Mouse (Mus musculus): Measurements from ENCODE around the gene Arhgef26. TPM values are rescaled to one million over a fixed set of nuclear protein-coding genes. Genes with fewer than 3 reads are reported as not detected.

Gene Arhgef26
- polyA plus RNA-seq, 1 experiment from 2014 or later: 10.9 TPM

GRCm38 (mm10) chr3:62395368-62395767 is 57.2 kb downstream of the Arhgef26 start:
- Histone ChIP-seq H3K9me3 (ENCODE audit: control insufficient read depth, low read depth, low read length) (no peaks in the 10 kb centered on the region), H3K4me3 (ENCODE audit: low read depth, low read length) (no peak overlapping the region), H3K36me3 (ENCODE audit: control insufficient read depth, insufficient read depth, low read length) (no peaks in the 10 kb centered on the region; the same call in 1 of the 2 replicates), H3K4me2 (replicated peaks; ENCODE audit: low read depth, low read length) (no peak overlapping the region), H3K4me1 (ENCODE audit: control insufficient read depth, insufficient read depth, low read length) (peaks cover 13% of the 10 kb centered on the region; the same call in 1 of the 2 replicates), H3K9ac (replicated peaks; ENCODE audit: low read depth, low read length) (no peak overlapping the region), H3K27me3 (ENCODE audit: control insufficient read depth, insufficient read depth, low read length) (no peaks in the 10 kb centered on the region), H3K27ac (ENCODE audit: low read length) (no peak overlapping the region)
- no peak for ATAC-seq (ENCODE audit: insufficient number of reproducible peaks, insufficient read depth, low FRiP score, low read depth)
- 72% methylated on average over 5 of the region's 5 CpGs for WGBS

GRCm38 (mm10) chr3:62396109-62396508 is 58.0 kb downstream of the Arhgef26 start:
- no peaks in the 10 kb centered on the region; the same call in 1 of the 2 replicates for H3K36me3 ChIP-seq (ENCODE audit: control insufficient read depth, insufficient read depth, low read length)
- WGBS: 58% methylated on average over 5 of the region's 5 CpGs
- H3K4me2 ChIP-seq (replicated peaks; ENCODE audit: low read depth, low read length): no peak overlapping the region
- H3K27me3 ChIP-seq (ENCODE audit: control insufficient read depth, insufficient read depth, low read length): no peaks in the 10 kb centered on the region
- H3K9me3 ChIP-seq (ENCODE audit: control insufficient read depth, low read depth, low read length): no peaks in the 10 kb centered on the region
- H3K27ac ChIP-seq (ENCODE audit: low read length): no peak overlapping the region
- H3K4me3 ChIP-seq (ENCODE audit: low read depth, low read length): no peak overlapping the region
- no peak overlapping the region for H3K9ac ChIP-seq (replicated peaks; ENCODE audit: low read depth, low read length)
- H3K4me1 ChIP-seq (ENCODE audit: control insufficient read depth, insufficient read depth, low read length): peaks cover 13% of the 10 kb centered on the region; the same call in 1 of the 2 replicates
- ATAC-seq (ENCODE audit: insufficient number of reproducible peaks, insufficient read depth, low FRiP score, low read depth): no peak

GRCm38 (mm10) chr3:62398094-62398493 is 60.0 kb downstream of the Arhgef26 start:
- no peak for ATAC-seq (ENCODE audit: insufficient number of reproducible peaks, insufficient read depth, low FRiP score, low read depth)
- H3K27ac ChIP-seq (ENCODE audit: low read length): no peak overlapping the region

GRCm38 (mm10) chr3:62399826-62400746 is 61.9 kb downstream of the Arhgef26 start:
- Histone ChIP-seq H3K9me3 (ENCODE audit: control insufficient read depth, low read depth, low read length) (no peaks in the 10 kb centered on the region), H3K36me3 (ENCODE audit: control insufficient read depth, insufficient read depth, low read length) (no peaks in the 10 kb centered on the region), H3K4me1 (ENCODE audit: control insufficient read depth, insufficient read depth, low read length) (no peaks in the 10 kb centered on the region), H3K4me2 (replicated peaks; ENCODE audit: low read depth, low read length) (no peak overlapping the region), H3K27ac (ENCODE audit: low read length) (no peak overlapping the region), H3K9ac (replicated peaks; ENCODE audit: low read depth, low read length) (no peak overlapping the region), H3K27me3 (ENCODE audit: control insufficient read depth, insufficient read depth, low read length) (no peaks in the 10 kb centered on the region), H3K4me3 (ENCODE audit: low read depth, low read length) (no peak overlapping the region)
- ATAC-seq (ENCODE audit: insufficient number of reproducible peaks, insufficient read depth, low FRiP score, low read depth): no peak
- WGBS: 78% methylated on average over 12 of the region's 12 CpGs

More at GRCm38 (mm10) chr3:62398094-62398493, 60.0 kb downstream of the Arhgef26 start:
- Histone ChIP-seq H3K27me3 (ENCODE audit: control insufficient read depth, insufficient read depth, low read length) (no peaks in the 10 kb centered on the region), H3K36me3 (ENCODE audit: control insufficient read depth, insufficient read depth, low read length) (no peaks in the 10 kb centered on the region), H3K4me1 (ENCODE audit: control insufficient read depth, insufficient read depth, low read length) (peaks cover 6% of the 10 kb centered on the region; the same call in 1 of the 2 replicates), H3K9me3 (ENCODE audit: control insufficient read depth, low read depth, low read length) (no peaks in the 10 kb centered on the region), H3K4me2 (replicated peaks; ENCODE audit: low read depth, low read length) (no peak overlapping the region), H3K4me3 (ENCODE audit: low read depth, low read length) (no peak overlapping the region), H3K9ac (replicated peaks; ENCODE audit: low read depth, low read length) (no peak overlapping the region)

GRCm38 (mm10) chr3:62402466-62402865 is 64.3 kb downstream of the Arhgef26 start:
- no peaks in the 10 kb centered on the region for H3K36me3 ChIP-seq (ENCODE audit: control insufficient read depth, insufficient read depth, low read length)
- no peak overlapping the region for H3K9ac ChIP-seq (replicated peaks; ENCODE audit: low read depth, low read length)
- no peak overlapping the region for H3K4me3 ChIP-seq (ENCODE audit: low read depth, low read length)
- ATAC-seq (ENCODE audit: insufficient number of reproducible peaks, insufficient read depth, low FRiP score, low read depth): no peak
- no peaks in the 10 kb centered on the region for H3K27me3 ChIP-seq (ENCODE audit: control insufficient read depth, insufficient read depth, low read length)
- no peak overlapping the region for H3K27ac ChIP-seq (ENCODE audit: low read length)
- H3K4me2 ChIP-seq (replicated peaks; ENCODE audit: low read depth, low read length): no peak overlapping the region
- WGBS: 79% methylated on average over 2 of the region's 2 CpGs
- H3K4me1 ChIP-seq (ENCODE audit: control insufficient read depth, insufficient read depth, low read length): no peaks in the 10 kb centered on the region
- no peaks in the 10 kb centered on the region for H3K9me3 ChIP-seq (ENCODE audit: control insufficient read depth, low read depth, low read length)

- WGBS: 87% methylated on average over 7 of the region's 7 CpGs
Measured at GRCm38 (mm10) chr3:62404477-62405246, 66.5 kb downstream of the Arhgef26 start.

GRCm38 (mm10) chr3:62409555-62410182 is 71.5 kb downstream of the Arhgef26 start:
- no peak for ATAC-seq (ENCODE audit: insufficient number of reproducible peaks, insufficient read depth, low FRiP score, low read depth)
- Histone ChIP-seq H3K27me3 (ENCODE audit: control insufficient read depth, insufficient read depth, low read length) (no peaks in the 10 kb centered on the region), H3K9me3 (ENCODE audit: control insufficient read depth, low read depth, low read length) (no peaks in the 10 kb centered on the region), H3K4me1 (ENCODE audit: control insufficient read depth, insufficient read depth, low read length) (no peaks in the 10 kb centered on the region; the same call in 1 of the 2 replicates), H3K9ac (replicated peaks; ENCODE audit: low read depth, low read length) (no peak overlapping the region), H3K27ac (ENCODE audit: low read length) (no peak overlapping the region), H3K4me2 (replicated peaks; ENCODE audit: low read depth, low read length) (no peak overlapping the region), H3K36me3 (ENCODE audit: control insufficient read depth, insufficient read depth, low read length) (no peaks in the 10 kb centered on the region), H3K4me3 (ENCODE audit: low read depth, low read length) (no peak overlapping the region)
- 58% methylated on average over 8 of the region's 8 CpGs for WGBS

More at GRCm38 (mm10) chr3:62404477-62405246, 66.5 kb downstream of the Arhgef26 start:
- H3K27me3 ChIP-seq (ENCODE audit: control insufficient read depth, insufficient read depth, low read length): no peaks in the 10 kb centered on the region
- ATAC-seq (ENCODE audit: insufficient number of reproducible peaks, insufficient read depth, low FRiP score, low read depth): no peak
- no peak overlapping the region for H3K9ac ChIP-seq (replicated peaks; ENCODE audit: low read depth, low read length)
- H3K4me1 ChIP-seq (ENCODE audit: control insufficient read depth, insufficient read depth, low read length): no peaks in the 10 kb centered on the region
- no peak overlapping the region for H3K27ac ChIP-seq (ENCODE audit: low read length)
- no peaks in the 10 kb centered on the region for H3K36me3 ChIP-seq (ENCODE audit: control insufficient read depth, insufficient read depth, low read length)
- no peak overlapping the region for H3K4me3 ChIP-seq (ENCODE audit: low read depth, low read length)
- no peaks in the 10 kb centered on the region for H3K9me3 ChIP-seq (ENCODE audit: control insufficient read depth, low read depth, low read length)
- H3K4me2 ChIP-seq (replicated peaks; ENCODE audit: low read depth, low read length): no peak overlapping the region

- no peak overlapping the region for H3K27ac ChIP-seq (ENCODE audit: low read length)
- H3K9ac ChIP-seq (replicated peaks; ENCODE audit: low read depth, low read length): no peak overlapping the region
- 90% methylated on average over 4 of the region's 4 CpGs for WGBS
- H3K36me3 ChIP-seq (ENCODE audit: control insufficient read depth, insufficient read depth, low read length): no peaks in the 10 kb centered on the region
- H3K4me2 ChIP-seq (replicated peaks; ENCODE audit: low read depth, low read length): no peak overlapping the region
- H3K27me3 ChIP-seq (ENCODE audit: control insufficient read depth, insufficient read depth, low read length): no peaks in the 10 kb centered on the region
- H3K4me1 ChIP-seq (ENCODE audit: control insufficient read depth, insufficient read depth, low read length): no peaks in the 10 kb centered on the region; the same call in 1 of the 2 replicates
- no peak for ATAC-seq (ENCODE audit: insufficient number of reproducible peaks, insufficient read depth, low FRiP score, low read depth)
- no peaks in the 10 kb centered on the region for H3K9me3 ChIP-seq (ENCODE audit: control insufficient read depth, low read depth, low read length)
- H3K4me3 ChIP-seq (ENCODE audit: low read depth, low read length): no peak overlapping the region
Measured at GRCm38 (mm10) chr3:62410491-62410890, 72.3 kb downstream of the Arhgef26 start.

Measured in stomach, embryonic 14.5 days (tissue).